Mouse (Mus musculus): Measurements from ENCODE around the gene Gstm4. TPM values are rescaled to one million over a fixed set of nuclear protein-coding genes. Genes with fewer than 3 reads are reported as not detected.

The Gstm4 gene
- polyA plus RNA-seq (2016; fragmentation: Nextera tagmentation; extraction: Ambion mirVana): 12.8 and 13.9 TPM in 2 replicates

- Histone ChIP-seq H3K27me3 (ENCODE audit: insufficient read depth, poor library complexity, severe bottlenecking) (0 out of 2 replicates have a peak, but pooled peaks cover 5% of the 10 kb centered on the region), H3K27ac (peak within 1 kb of the TSS; percentile 85), H3K9me3 (no peaks in the 10 kb centered on the region), H3K4me1 (replicated peaks) (peaks cover 17% of the 10 kb centered on the region), H3K4me3 (peak within 1 kb of the TSS; percentile 67), H3K36me3 (no peaks in the 10 kb centered on the region)
- 9% methylated on average over 29 of the region's 29 CpGs for WGBS
- peak; percentile 81 for DNase-seq (ENCODE audit: low spot score)
Measured at GRCm38 (mm10) chr3:108044394-108045140, at the start of gene Gstm4. TSS of gene Gstm4 (minus strand) at chr3:108044894.

GRCm38 (mm10) chr3:108094146-108094545 is 49.5 kb upstream of the Gstm4 start:
- H3K4me1 ChIP-seq (replicated peaks): peaks cover 8% of the 10 kb centered on the region
- H3K27ac ChIP-seq: no peak overlapping the region
- WGBS: 91% methylated on average over 1 of the region's 1 CpGs
- H3K9me3 ChIP-seq: no peaks in the 10 kb centered on the region
- H3K36me3 ChIP-seq: no peaks in the 10 kb centered on the region
- H3K27me3 ChIP-seq (ENCODE audit: insufficient read depth, poor library complexity, severe bottlenecking): peaks cover 3% of the 10 kb centered on the region; the same call in 1 of the 2 replicates
- no peak for DNase-seq (ENCODE audit: low spot score)
- no peak overlapping the region for H3K4me3 ChIP-seq

GRCm38 (mm10) chr3:108093306-108093705 is 48.6 kb upstream of the Gstm4 start:
- Histone ChIP-seq H3K36me3 (no peaks in the 10 kb centered on the region), H3K4me3 (no peak overlapping the region), H3K4me1 (replicated peaks) (peaks cover 13% of the 10 kb centered on the region), H3K27ac (no peak overlapping the region), H3K9me3 (no peaks in the 10 kb centered on the region), H3K27me3 (ENCODE audit: insufficient read depth, poor library complexity, severe bottlenecking) (peaks cover 8% of the 10 kb centered on the region; the same call in 1 of the 2 replicates)
- no peak for DNase-seq (ENCODE audit: low spot score)
- WGBS: 67% methylated on average over 6 of the region's 6 CpGs

- DNase-seq (ENCODE audit: low spot score): no peak
- H3K9me3 ChIP-seq: no peaks in the 10 kb centered on the region
- H3K36me3 ChIP-seq: no peaks in the 10 kb centered on the region
- H3K4me3 ChIP-seq: no peak within 1 kb of the TSS
- H3K27ac ChIP-seq: no peak within 1 kb of the TSS
- peaks cover 13% of the 10 kb centered on the region for H3K4me1 ChIP-seq (replicated peaks)
- peaks cover 8% of the 10 kb centered on the region; the same call in 1 of the 2 replicates for H3K27me3 ChIP-seq (ENCODE audit: insufficient read depth, poor library complexity, severe bottlenecking)
- 85% methylated on average over 15 of the region's 15 CpGs for WGBS
Measured at GRCm38 (mm10) chr3:108092536-108093115, 47.9 kb upstream of the Gstm4 start, which contains the start of gene Gnat2. TSS of gene Gnat2 (plus strand) at chr3:108092789.

GRCm38 (mm10) chr3:108092030-108092429 is 47.3 kb upstream of the Gstm4 start:
- no peaks in the 10 kb centered on the region for H3K9me3 ChIP-seq
- peaks cover 18% of the 10 kb centered on the region for H3K4me1 ChIP-seq (replicated peaks)
- H3K27ac ChIP-seq: no peak overlapping the region
- peaks cover 12% of the 10 kb centered on the region; the same call in 1 of the 2 replicates for H3K27me3 ChIP-seq (ENCODE audit: insufficient read depth, poor library complexity, severe bottlenecking)
- no peak overlapping the region for H3K4me3 ChIP-seq
- H3K36me3 ChIP-seq: no peaks in the 10 kb centered on the region
- DNase-seq (ENCODE audit: low spot score): no peak
- 76% methylated on average over 6 of the region's 6 CpGs for WGBS

GRCm38 (mm10) chr3:108090561-108090960 is 45.9 kb upstream of the Gstm4 start:
- Histone ChIP-seq H3K27me3 (ENCODE audit: insufficient read depth, poor library complexity, severe bottlenecking) (peaks cover 12% of the 10 kb centered on the region; the same call in 1 of the 2 replicates), H3K36me3 (no peaks in the 10 kb centered on the region), H3K4me3 (no peak overlapping the region), H3K27ac (no peak overlapping the region), H3K4me1 (replicated peaks) (peaks cover 33% of the 10 kb centered on the region), H3K9me3 (no peaks in the 10 kb centered on the region)
- no peak for DNase-seq (ENCODE audit: low spot score)
- WGBS: 85% methylated on average over 2 of the region's 2 CpGs

- H3K4me3 ChIP-seq: no peak overlapping the region
- H3K9me3 ChIP-seq: no peaks in the 10 kb centered on the region
- peaks cover 12% of the 10 kb centered on the region; the same call in 1 of the 2 replicates for H3K27me3 ChIP-seq (ENCODE audit: insufficient read depth, poor library complexity, severe bottlenecking)
- WGBS: 46% methylated on average over 2 of the region's 2 CpGs
- no peaks in the 10 kb centered on the region for H3K36me3 ChIP-seq
- H3K4me1 ChIP-seq (replicated peaks): peaks cover 39% of the 10 kb centered on the region
- no peak overlapping the region for H3K27ac ChIP-seq
- DNase-seq (ENCODE audit: low spot score): no peak
Measured at GRCm38 (mm10) chr3:108089916-108090315, 45.2 kb upstream of the Gstm4 start.

GRCm38 (mm10) chr3:108088842-108089380 is 44.2 kb upstream of the Gstm4 start:
- WGBS: 50% methylated on average over 5 of the region's 5 CpGs
- H3K36me3 ChIP-seq: no peaks in the 10 kb centered on the region
- peaks cover 49% of the 10 kb centered on the region for H3K4me1 ChIP-seq (replicated peaks)
- H3K27me3 ChIP-seq (ENCODE audit: insufficient read depth, poor library complexity, severe bottlenecking): peaks cover 12% of the 10 kb centered on the region; the same call in 1 of the 2 replicates
- DNase-seq (ENCODE audit: low spot score): no peak
- H3K27ac ChIP-seq: peak overlapping the region; percentile 62; the same call in 1 of the 2 replicates
- no peak overlapping the region for H3K4me3 ChIP-seq
- no peaks in the 10 kb centered on the region for H3K9me3 ChIP-seq

GRCm38 (mm10) chr3:108087329-108087728 is 42.6 kb upstream of the Gstm4 start:
- WGBS: 75% methylated on average over 3 of the region's 3 CpGs
- H3K36me3 ChIP-seq: no peaks in the 10 kb centered on the region; the same call in 1 of the 2 replicates
- H3K9me3 ChIP-seq: no peaks in the 10 kb centered on the region
- H3K27me3 ChIP-seq (ENCODE audit: insufficient read depth, poor library complexity, severe bottlenecking): peaks cover 12% of the 10 kb centered on the region; the same call in 1 of the 2 replicates
- H3K4me3 ChIP-seq: peak overlapping the region; percentile 91; the same call in 1 of the 2 replicates
- H3K27ac ChIP-seq: peak overlapping the region; percentile 95; the same call in 1 of the 2 replicates
- DNase-seq (ENCODE audit: low spot score): no peak
- peaks cover 65% of the 10 kb centered on the region for H3K4me1 ChIP-seq (replicated peaks)

- peaks cover 73% of the 10 kb centered on the region for H3K4me1 ChIP-seq (replicated peaks)
Measured at GRCm38 (mm10) chr3:108086470-108086979, 41.8 kb upstream of the Gstm4 start, which contains the start of gene Ampd2. TSS of gene Ampd2 (minus strand) at chr3:108086651.

GRCm38 (mm10) chr3:108085721-108086469 is 41.2 kb upstream of the Gstm4 start:
- H3K27me3 ChIP-seq (ENCODE audit: insufficient read depth, poor library complexity, severe bottlenecking): peaks cover 12% of the 10 kb centered on the region; the same call in 1 of the 2 replicates
- H3K4me1 ChIP-seq (replicated peaks): peaks cover 78% of the 10 kb centered on the region
- peak; percentile 76 for DNase-seq (ENCODE audit: low spot score)
- under 1% methylated on average over 31 of the region's 31 CpGs for WGBS
- H3K4me3 ChIP-seq: peak overlapping the region; percentile 91
- no peaks in the 10 kb centered on the region for H3K9me3 ChIP-seq
- H3K36me3 ChIP-seq: peaks cover 1% of the 10 kb centered on the region
- peak overlapping the region; percentile 95 for H3K27ac ChIP-seq

More at GRCm38 (mm10) chr3:108086470-108086979, 41.8 kb upstream of the Gstm4 start, which contains the start of gene Ampd2:
- peaks cover 12% of the 10 kb centered on the region; the same call in 1 of the 2 replicates for H3K27me3 ChIP-seq (ENCODE audit: insufficient read depth, poor library complexity, severe bottlenecking)
- no peaks in the 10 kb centered on the region; the same call in 1 of the 2 replicates for H3K36me3 ChIP-seq
- H3K4me3 ChIP-seq: peak within 1 kb of the TSS; percentile 91
- H3K9me3 ChIP-seq: no peaks in the 10 kb centered on the region
- under 1% methylated on average over 29 of the region's 29 CpGs for WGBS
- peak within 1 kb of the TSS; percentile 95 for H3K27ac ChIP-seq
- peak; percentile 88 for DNase-seq (ENCODE audit: low spot score)

GRCm38 (mm10) chr3:108085281-108085720 is 40.6 kb upstream of the Gstm4 start:
- peak overlapping the region; percentile 95 for H3K27ac ChIP-seq
- peak; percentile 90 for DNase-seq (ENCODE audit: low spot score)
- peaks cover 7% of the 10 kb centered on the region for H3K36me3 ChIP-seq
- no peaks in the 10 kb centered on the region for H3K9me3 ChIP-seq
- H3K27me3 ChIP-seq (ENCODE audit: insufficient read depth, poor library complexity, severe bottlenecking): peaks cover 12% of the 10 kb centered on the region; the same call in 1 of the 2 replicates
- peaks cover 83% of the 10 kb centered on the region for H3K4me1 ChIP-seq (replicated peaks)
- peak overlapping the region; percentile 91 for H3K4me3 ChIP-seq
- under 1% methylated on average over 14 of the region's 14 CpGs for WGBS
